Mouse (Mus musculus) left cerebral cortex, adult 8-10 months (tissue): Measurements from ENCODE around the gene Pde4d. TPM values are rescaled to one million over a fixed set of nuclear protein-coding genes. Genes with fewer than 3 reads are reported as not detected.

Experiments used
- DNase-seq, 2 experiments: peaks; one replicate each; pipeline ENCODE4 v3.0.0; 2022; ENCODE audit warnings: low spot score in 2 of 2
- total RNA-seq, 4 experiments: library from RNA; stranded (reverse); gene quantifications; 2 replicates each; pipeline ENCODE4 v1.2.4; 2022

Pde4d gene
- total RNA-seq, 4 experiments from 2014 or later: 92.8 to 110 (median 99.5) TPM

GRCm38 (mm10) chr13:109232531-109232930, 782.8 kb downstream of the Pde4d start:
- no peak for DNase-seq

GRCm38 (mm10) chr13:109233911-109234613, 784.3 kb downstream of the Pde4d start:
- DNase-seq: no peak

GRCm38 (mm10) chr13:109236047-109236446, 786.3 kb downstream of the Pde4d start:
- peak in 1 of 2 experiments; percentile 73 for DNase-seq

- DNase-seq: no peak
Observed at GRCm38 (mm10) chr13:109238670-109239069, 788.9 kb downstream of the Pde4d start.

GRCm38 (mm10) chr13:109239296-109239695, 789.5 kb downstream of the Pde4d start:
- DNase-seq: no peak

GRCm38 (mm10) chr13:109242456-109243050, 792.8 kb downstream of the Pde4d start:
- DNase-seq: no peak

- DNase-seq: no peak
Observed at GRCm38 (mm10) chr13:109243160-109243559, 793.4 kb downstream of the Pde4d start.

GRCm38 (mm10) chr13:109247061-109247460, 797.3 kb downstream of the Pde4d start:
- no peak for DNase-seq

GRCm38 (mm10) chr13:109249315-109249714, 799.6 kb downstream of the Pde4d start:
- DNase-seq: no peak

- DNase-seq: no peak
Observed at GRCm38 (mm10) chr13:109255634-109256033, 805.9 kb downstream of the Pde4d start.

- peak; percentile 22 to 37 for DNase-seq
Observed at GRCm38 (mm10) chr13:109260220-109260795, 810.6 kb downstream of the Pde4d start.

- no peak for DNase-seq
Observed at GRCm38 (mm10) chr13:109260796-109261516, 811.2 kb downstream of the Pde4d start.

- DNase-seq: no peak
Observed at GRCm38 (mm10) chr13:109261642-109262220, 812.0 kb downstream of the Pde4d start.

- DNase-seq: no peak
Observed at GRCm38 (mm10) chr13:109262501-109262900, 812.8 kb downstream of the Pde4d start.

- DNase-seq: no peak
Observed at GRCm38 (mm10) chr13:109263833-109264232, 814.1 kb downstream of the Pde4d start.

GRCm38 (mm10) chr13:109268253-109268652, 818.5 kb downstream of the Pde4d start:
- no peak for DNase-seq

GRCm38 (mm10) chr13:109268659-109269322, 819.0 kb downstream of the Pde4d start:
- no peak for DNase-seq

GRCm38 (mm10) chr13:109274869-109275268, 825.1 kb downstream of the Pde4d start:
- no peak for DNase-seq

- no peak for DNase-seq
Observed at GRCm38 (mm10) chr13:109277792-109278191, 828.0 kb downstream of the Pde4d start.

GRCm38 (mm10) chr13:109278504-109278912, 828.8 kb downstream of the Pde4d start:
- peak in 1 of 2 experiments; percentile 15 for DNase-seq

- DNase-seq: no peak
Observed at GRCm38 (mm10) chr13:109279211-109279610, 829.5 kb downstream of the Pde4d start.
